Mouse (Mus musculus): Measurements from ENCODE around the gene Usp45.

DNA sequence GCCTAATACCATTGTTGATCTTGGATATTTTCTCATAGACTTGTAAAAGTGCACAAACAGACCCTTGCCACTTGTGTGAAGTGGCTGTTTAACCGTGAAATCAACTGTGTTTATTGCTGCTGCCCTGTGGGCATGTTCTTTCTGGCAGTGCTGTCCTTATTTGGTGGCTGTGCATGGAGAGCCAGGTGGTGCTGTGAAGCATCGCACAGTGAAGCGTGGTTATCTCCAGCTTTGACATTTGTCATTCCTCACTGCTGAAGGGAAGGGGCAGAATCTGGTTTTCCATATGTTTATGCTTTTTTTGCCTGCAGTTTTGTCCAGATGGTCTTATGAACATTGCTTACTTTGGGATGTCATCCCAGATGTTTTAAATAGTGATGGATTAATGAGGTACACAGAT, 26.7 kb downstream of the Usp45 start:
- no peak for TF ChIP-seq POLR2A (IDR thresholded peaks at IDR 0.05; ENCODE audit: extremely low read depth, insufficient read depth, low read length)
- TF ChIP-seq CTCF (IDR thresholded peaks at IDR 0.05; ENCODE audit: extremely low read depth, insufficient read depth, low read length): no peak
